Mouse (Mus musculus) liver, embryonic 14.5 days (tissue): ENCODE measurements at regions not wholly inside any gene's neighbourhood (a gene's known extent, or its start where the extent isn't known, plus 50 kb on each side); places are given as distances from the start of the nearest gene placed in this dataset.

ENCODE experiments used
- CTCF ChIP-seq: IDR thresholded peaks from 2 replicates; pipeline ENCODE4 v1.5.1; 2016; ENCODE audit warnings: antibody characterized with exemption, low read depth, control low read depth
- EP300 ChIP-seq: IDR thresholded peaks from 2 replicates; pipeline ENCODE4 v1.6.1; 2016; ENCODE audit warnings: antibody characterized with exemption, low read depth

DNA sequence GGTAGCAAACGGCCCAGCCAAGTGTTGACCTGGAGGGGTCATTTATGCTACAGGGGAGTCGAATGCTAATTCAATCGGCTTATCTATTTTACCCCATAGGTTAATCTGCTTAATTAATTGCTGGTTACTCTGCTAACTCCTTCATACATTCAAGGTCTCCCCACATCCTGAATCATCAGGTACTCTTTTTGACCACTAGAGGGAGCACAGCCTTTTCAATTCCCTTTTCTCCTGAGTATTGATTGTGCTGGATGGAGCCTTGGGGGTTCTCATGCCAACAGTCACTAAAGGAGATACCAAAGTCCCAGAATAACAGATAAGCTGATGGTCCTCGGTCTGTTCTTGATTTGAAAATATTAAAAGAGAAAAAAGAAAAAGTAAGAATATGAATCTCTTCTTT, 126.8 kb downstream of the Polr2m start:
- TF ChIP-seq CTCF, result peak; percentile 66
- no peak for TF ChIP-seq EP300
